Mouse (Mus musculus) mouse embryonic stem cell (cell line): ENCODE results near the gene Lrrc10.

Experiments used
- in situ Hi-C, 2 experiments: fragments of 300-500 bp; cut with MboI; formaldehyde crosslinking; loops; 1 replicate in 1 of 2; 3 replicates in 1 of 2; pipeline ENCODE4 v1.14.3; 2019 to 2020; ENCODE audit warnings: low sequenced_read_pairs in 2 of 2, low pct_unique_long_range_greater_than_20kb in 1 of 2, mixed read lengths in 1 of 2; ENCODE audit not compliant: unreplicated experiment in 1 of 2

Lrrc10 gene

GRCm38 (mm10) chr10:117094504-117095329, 49.6 kb downstream of the Lrrc10 start:
- in situ Hi-C loops: no loop called here

DNA sequence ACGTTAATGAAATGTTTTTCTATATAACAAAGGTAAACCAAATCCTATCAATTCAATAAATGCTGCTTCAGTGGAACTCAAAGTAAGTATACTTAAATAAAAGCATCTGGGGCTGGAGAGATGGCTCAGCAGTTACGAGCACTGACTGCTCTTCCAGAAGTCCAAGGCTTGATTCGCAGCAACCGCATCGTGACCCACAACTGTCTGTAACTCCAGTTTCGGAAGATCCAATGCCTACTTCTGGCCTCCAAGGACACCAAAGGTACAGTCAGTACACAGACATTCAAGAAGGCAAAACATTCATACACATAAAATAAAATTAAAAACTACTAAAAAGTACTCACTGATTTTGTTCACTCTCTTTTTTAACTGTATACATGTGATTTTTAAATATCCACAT, 51.0 kb downstream of the Lrrc10 start:
- in situ Hi-C loops: no loop called here
